Mouse (Mus musculus) myocyte (in vitro differentiated cells): ENCODE results near the gene Yae1d1.

Experiments
- MYOG ChIP-seq, 3 experiments: IDR thresholded peaks; one replicate each; pipeline ENCODE4 v1.6.1; 2011; ENCODE audit warnings: control low read depth in 2 of 3, low read depth in 2 of 3, mild to moderate bottlenecking in 2 of 3; ENCODE audit not compliant: insufficient read length in 2 of 3, control insufficient read depth in 1 of 3, insufficient read depth in 1 of 3
- POLR2A ChIP-seq: IDR thresholded peaks from one replicate; pipeline ENCODE4 v1.6.1; 2011; ENCODE audit warnings: low read depth, mild to moderate bottlenecking, control low read depth, moderate library complexity; ENCODE audit not compliant: insufficient read length
- POLR2AphosphoS2 ChIP-seq: IDR thresholded peaks from one replicate; pipeline ENCODE4 v1.6.1; 2011; ENCODE audit warnings: low read depth, control low read depth; ENCODE audit not compliant: insufficient read length

- no peak for TF ChIP-seq POLR2A
- TF ChIP-seq MYOG (IDR thresholded peaks at IDR 0.05; ENCODE audit: control insufficient read depth in 1 of 3, insufficient read depth in 1 of 3, insufficient read length in 2 of 3, low read depth in 2 of 3) = no peak
- no peak for TF ChIP-seq POLR2AphosphoS2
Observed at GRCm38 (mm10) chr13:17974734-17975133, 18.4 kb downstream of the Yae1d1 start.
